Mouse (Mus musculus) frontal cortex, adult 2 months (tissue): ENCODE results near the gene Clec1a. TPM values are rescaled to one million over a fixed set of nuclear protein-coding genes. Genes with fewer than 3 reads are reported as not detected.

Experiments used
- DNase-seq, 2 experiments: peaks; one replicate each; pipeline ENCODE4 v3.0.0; 2022; ENCODE audit warnings: low spot score in 1 of 2; ENCODE audit errors: extremely low spot score in 1 of 2
- polyA plus RNA-seq: library from polyadenylated mRNA; depleted of rRNA; stranded (reverse); fragments of >200 nt; gene quantifications from 2 replicates; pipeline ENCODE4 v1.2.3, GENCODE M21; 2012; rRNA removed

Clec1a gene
- polyA plus RNA-seq, 1 experiment: 1.4 TPM

GRCm38 (mm10) chr6:129407324-129407723 is 44.5 kb downstream of the Clec1a start:
- no peak for DNase-seq

- no peak for DNase-seq
These were observed 45.8 kb downstream of the Clec1a start for GRCm38 (mm10) chr6:129405999-129406398.

- DNase-seq: no peak
These were observed 48.4 kb downstream of the Clec1a start for GRCm38 (mm10) chr6:129403391-129403790.

GRCm38 (mm10) chr6:129402404-129402803 is 49.4 kb downstream of the Clec1a start:
- no peak for DNase-seq

- no peak for DNase-seq
These were observed 51.9 kb downstream of the Clec1a start for GRCm38 (mm10) chr6:129399945-129400344.

GRCm38 (mm10) chr6:129396997-129397396 is 54.8 kb downstream of the Clec1a start, which contains the start of gene Clec1b:
Gene Clec1b (plus strand): TSS chr6:129397297.
- DNase-seq: no peak

- no peak for DNase-seq
These were observed 58.1 kb downstream of the Clec1a start for GRCm38 (mm10) chr6:129393732-129394131.

GRCm38 (mm10) chr6:129393087-129393720 is 58.6 kb downstream of the Clec1a start:
- DNase-seq: peak in 1 of 2 experiments; percentile 54

GRCm38 (mm10) chr6:129385774-129386173 is 66.0 kb downstream of the Clec1a start, which contains the start of gene Clec12b:
Gene Clec12b (minus strand): TSS chr6:129385874.
- DNase-seq: no peak

GRCm38 (mm10) chr6:129385000-129385399 is 66.8 kb downstream of the Clec1a start:
- no peak for DNase-seq

GRCm38 (mm10) chr6:129383466-129383865 is 68.3 kb downstream of the Clec1a start:
- DNase-seq: no peak

GRCm38 (mm10) chr6:129381736-129382135 is 70.1 kb downstream of the Clec1a start:
- no peak for DNase-seq

- peak in 1 of 2 experiments; percentile 8 for DNase-seq
These were observed 71.3 kb downstream of the Clec1a start for GRCm38 (mm10) chr6:129380454-129380853.

- no peak for DNase-seq
These were observed 76.8 kb downstream of the Clec1a start for GRCm38 (mm10) chr6:129374937-129375471.

Other genes starting within 250 kb of the Clec1a start
- 0.20 TPM in 1 of 2 replicates, not detected in the other for gene Cd69, start 176.6 kb downstream of the Clec1a start, polyA plus RNA-seq
- not detected in 2 replicates for gene 4922502D21Rik, start 120.2 kb downstream of the Clec1a start, polyA plus RNA-seq
- 0.36 and 0.44 TPM in 2 replicates for gene Clec12a, start 109.3 kb downstream of the Clec1a start, polyA plus RNA-seq
- gene Clec12b, start 66.1 kb downstream of the Clec1a start, polyA plus RNA-seq: 0.13 and 0.22 TPM in 2 replicates
- gene Clec1b, start 54.7 kb downstream of the Clec1a start, polyA plus RNA-seq: 0.15 TPM in 1 of 2 replicates, not detected in the other
- gene Clec9a, start 43.1 kb downstream of the Clec1a start, polyA plus RNA-seq: 0.11 TPM in 1 of 2 replicates, not detected in the other
- gene Olr1, start 55.2 kb upstream of the Clec1a start, polyA plus RNA-seq: 0.20 and 0.63 TPM in 2 replicates
- not detected in 2 replicates for gene Tmem52b, start 60.6 kb upstream of the Clec1a start, polyA plus RNA-seq
- gene Gabarapl1, start 81.2 kb upstream of the Clec1a start, polyA plus RNA-seq: 510 and 530 TPM in 2 replicates
- 0.38 and 0.53 TPM in 2 replicates for gene Klre1, start 125.9 kb upstream of the Clec1a start, polyA plus RNA-seq
- gene Klrd1, start 139.8 kb upstream of the Clec1a start, polyA plus RNA-seq: 0.21 and 0.22 TPM in 2 replicates
- 0.04 TPM in 1 of 2 replicates, not detected in the other for gene Klrk1, start 171.9 kb upstream of the Clec1a start, polyA plus RNA-seq
- gene Klrc3, start 191.3 kb upstream of the Clec1a start, polyA plus RNA-seq: not detected in 2 replicates
- gene Klrc2, start 208.7 kb upstream of the Clec1a start, polyA plus RNA-seq: not detected in 2 replicates
- gene Klrc1, start 227.0 kb upstream of the Clec1a start, polyA plus RNA-seq: not detected in 2 replicates